Mouse (Mus musculus) lung, postnatal 14 days (tissue): Measurements from ENCODE around the gene Arrdc2.
"Not testable (repeated sequence)": the region's sequence is repeated elsewhere in the genome, so short reads cannot be mapped to it uniquely, and the experiment has no call there.

Source experiments
- DNase-seq: peaks from one replicate; pipeline ENCODE4 v3.0.0; 2021

The Arrdc2 gene

GRCm38 (mm10) chr8:70838654-70839407 lies 689 bp downstream of the Arrdc2 start:
- no peak for DNase-seq

- DNase-seq = no peak
Measured at GRCm38 (mm10) chr8:70836666-70837065, 2.9 kb downstream of the Arrdc2 start.

GRCm38 (mm10) chr8:70834071-70834470 lies 5.4 kb downstream of the Arrdc2 start:
- no peak for DNase-seq

GRCm38 (mm10) chr8:70833520-70833919 lies 6.0 kb downstream of the Arrdc2 start:
- DNase-seq = peak; percentile 79

GRCm38 (mm10) chr8:70833018-70833482 lies 6.5 kb downstream of the Arrdc2 start:
- DNase-seq = peak; percentile 52

- DNase-seq = no peak
Measured at GRCm38 (mm10) chr8:70832371-70832770, 7.1 kb downstream of the Arrdc2 start.

GRCm38 (mm10) chr8:70831517-70831916 lies 8.0 kb downstream of the Arrdc2 start:
- no peak for DNase-seq

GRCm38 (mm10) chr8:70827796-70828195 lies 11.7 kb downstream of the Arrdc2 start:
- no peak for DNase-seq

GRCm38 (mm10) chr8:70827010-70827409 lies 12.5 kb downstream of the Arrdc2 start:
- DNase-seq = no peak

- DNase-seq = no peak
Measured at GRCm38 (mm10) chr8:70825816-70826215, 13.7 kb downstream of the Arrdc2 start.

GRCm38 (mm10) chr8:70823802-70824201 lies 15.7 kb downstream of the Arrdc2 start:
- no peak for DNase-seq

GRCm38 (mm10) chr8:70822594-70822993 lies 16.9 kb downstream of the Arrdc2 start:
- DNase-seq = not testable (repeated sequence)

GRCm38 (mm10) chr8:70821992-70822391 lies 17.5 kb downstream of the Arrdc2 start:
- no peak for DNase-seq

- DNase-seq = peak; percentile 81
Measured at GRCm38 (mm10) chr8:70821399-70821962, 18.0 kb downstream of the Arrdc2 start.

GRCm38 (mm10) chr8:70820101-70820935 lies 19.2 kb downstream of the Arrdc2 start:
- DNase-seq = peak; percentile 84

GRCm38 (mm10) chr8:70816679-70817078 lies 22.8 kb downstream of the Arrdc2 start:
- peak; percentile 65 for DNase-seq

GRCm38 (mm10) chr8:70812885-70813284 lies 26.6 kb downstream of the Arrdc2 start:
- no peak for DNase-seq

GRCm38 (mm10) chr8:70812055-70812454 lies 27.5 kb downstream of the Arrdc2 start:
- DNase-seq = no peak

- DNase-seq = no peak
Measured at GRCm38 (mm10) chr8:70810962-70811680, 28.4 kb downstream of the Arrdc2 start.

GRCm38 (mm10) chr8:70808955-70809701 lies 30.4 kb downstream of the Arrdc2 start:
- DNase-seq = no peak

- DNase-seq = no peak
Measured at GRCm38 (mm10) chr8:70808239-70808638, 31.3 kb downstream of the Arrdc2 start, which contains the start of gene Il12rb1. Gene Il12rb1 (plus strand): TSS chr8:70808449.

GRCm38 (mm10) chr8:70807304-70807703 lies 32.2 kb downstream of the Arrdc2 start:
- no peak for DNase-seq
